Mouse (Mus musculus) lung, embryonic 14.5 days (tissue): ENCODE measurements around the gene Ints3. TPM values are rescaled to one million over a fixed set of nuclear protein-coding genes. Genes with fewer than 3 reads are reported as not detected.

Source experiments
- ATAC-seq: fragments of 200-750 bp; cut with Nextera tagmentation; 2 replicates; pipeline ENCODE4 v1.8.0; 2017; ENCODE audit warnings: mild to moderate bottlenecking, moderate TSS enrichment, moderate library complexity; ENCODE audit not compliant: insufficient read depth
- DNase-seq: peaks from one replicate; pipeline ENCODE4 v3.0.0-alpha.2; 2015
- H3K27ac ChIP-seq: fragments of 300-500 bp; sonication (generic); 2 replicates; pipeline ENCODE4 v1.5.1; 2014; ENCODE audit warnings: low read depth, mild to moderate bottlenecking, moderate library complexity
- H3K27me3 ChIP-seq: fragments of 300-500 bp; sonication (generic); 2 replicates; pipeline ENCODE4 v1.6.1; 2014; ENCODE audit warnings: low read length, control low read depth; ENCODE audit not compliant: insufficient read depth
- H3K36me3 ChIP-seq: fragments of 300-500 bp; sonication (generic); 2 replicates; pipeline ENCODE4 v1.6.1; 2014; ENCODE audit warnings: control low read depth; ENCODE audit not compliant: insufficient read depth
- H3K4me1 ChIP-seq: fragments of 300-500 bp; sonication (generic); 2 replicates; pipeline ENCODE4 v1.6.1; 2014; ENCODE audit warnings: antibody characterized with exemption, control low read depth; ENCODE audit not compliant: insufficient read depth
- H3K4me2 ChIP-seq: fragments of 300-500 bp; sonication (generic); 2 replicates; pipeline ENCODE4 v1.6.1; 2014; ENCODE audit warnings: mild to moderate bottlenecking
- H3K4me3 ChIP-seq: fragments of 300-500 bp; sonication (generic); 2 replicates; pipeline ENCODE4 v1.5.1; 2014; ENCODE audit warnings: low read depth, low read length
- H3K9ac ChIP-seq: fragments of 300-500 bp; sonication (generic); 2 replicates; pipeline ENCODE4 v1.6.1; 2014
- H3K9me3 ChIP-seq: fragments of 300-500 bp; sonication (generic); 2 replicates; pipeline ENCODE4 v1.6.1; 2016; ENCODE audit warnings: low read depth, low read length, control low read depth
- CTCF ChIP-seq: IDR thresholded peaks from 2 replicates; pipeline ENCODE4 v1.5.1; 2016; ENCODE audit warnings: antibody characterized with exemption, low read depth
- WGBS: fragments of 180-500 bp; shearing (Covaris S2); extraction: QIAGEN DNeasy Blood & Tissue Kit; methylation state at CpG from one replicate; pipeline ENCODE4 v1.1.7; 2014; 5-methylcytosine and 5-hydroxymethylcytosine counted together
- polyA plus RNA-seq: library from polyadenylated mRNA; unstranded; fragments of >200 nt; fragmentation: Nextera tagmentation; extraction: Ambion mirVana; gene quantifications from 2 replicates; pipeline ENCODE4 v1.2.1, GENCODE M21; 2014

The Ints3 gene
- polyA plus RNA-seq, 1 experiment from 2014 or later, result 40.5 TPM

GRCm38 (mm10) chr3:90387483-90387882, 45.9 kb downstream of the Ints3 start:
- H3K9ac ChIP-seq, result 0 out of 2 replicates have a peak overlapping the region, but pooled peaks have one; percentile 5
- ATAC-seq, result no peak
- peaks cover 34% of the 10 kb centered on the region for H3K36me3 ChIP-seq
- no peaks in the 10 kb centered on the region for H3K9me3 ChIP-seq
- no peaks in the 10 kb centered on the region for H3K27me3 ChIP-seq
- peak; percentile 79 for DNase-seq
- 32% methylated on average over 11 of the region's 11 CpGs for WGBS
- H3K4me2 ChIP-seq, result peak overlapping the region; percentile 99
- 0 out of 2 replicates have a peak overlapping the region, but pooled peaks have one; percentile 2 for H3K4me3 ChIP-seq
- no peak for TF ChIP-seq CTCF
- H3K27ac ChIP-seq, result no peak overlapping the region
- H3K4me1 ChIP-seq, result peaks cover 17% of the 10 kb centered on the region

DNA sequence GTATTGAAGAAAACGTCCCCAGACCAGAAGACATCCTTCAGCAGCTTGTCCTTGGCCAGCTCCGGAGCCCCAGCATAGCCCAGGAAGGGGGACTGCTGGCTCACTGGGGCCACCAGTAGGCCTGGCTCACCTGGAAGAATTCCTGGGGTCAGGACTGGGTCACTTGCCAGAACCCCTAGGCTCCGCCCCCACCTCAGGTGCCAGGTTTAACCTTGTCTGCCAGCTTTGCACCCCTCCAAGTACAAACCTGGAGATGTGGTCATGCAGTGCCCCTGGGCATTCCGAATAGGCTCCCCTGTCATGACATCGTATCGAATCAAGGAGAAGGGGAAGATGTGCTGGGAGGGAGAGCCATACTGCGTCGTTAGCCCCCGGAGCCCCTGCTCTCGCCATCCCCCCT, 46.6 kb downstream of the Ints3 start:
- 86% methylated on average over 10 of the region's 10 CpGs for WGBS
- H3K4me3 ChIP-seq, result no peak overlapping the region
- no peak for DNase-seq

DNA sequence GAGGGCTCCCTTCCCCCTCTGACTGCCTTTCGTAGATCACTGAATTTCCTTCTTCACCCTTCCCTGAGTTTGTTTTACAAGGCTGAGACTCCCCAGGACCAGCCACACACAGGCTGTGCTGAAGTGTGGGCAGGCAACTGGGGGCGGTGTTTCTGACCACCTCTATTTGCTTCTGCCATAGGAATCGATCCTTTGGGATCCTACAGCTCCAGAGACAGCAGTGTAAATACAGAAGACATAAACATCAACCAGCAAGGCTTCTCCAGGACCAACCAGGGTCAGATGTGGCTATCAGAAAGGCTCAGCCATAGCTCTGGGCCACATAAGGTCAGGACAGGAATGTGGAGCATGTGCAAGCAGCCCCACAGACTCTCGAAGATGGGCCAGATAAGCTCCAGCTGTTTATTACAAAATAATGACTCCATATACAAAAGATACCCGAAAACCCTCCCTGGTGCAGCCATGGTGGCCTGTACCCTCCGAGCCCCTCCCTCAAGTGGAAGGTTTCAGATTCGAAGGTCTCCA, 48.5 kb downstream of the Ints3 start:
- H3K4me1 ChIP-seq, result peaks cover 10% of the 10 kb centered on the region
- H3K9me3 ChIP-seq, result no peaks in the 10 kb centered on the region
- TF ChIP-seq CTCF, result no peak
- H3K4me2 ChIP-seq, result no peak overlapping the region
- 22% methylated on average over 7 of the region's 7 CpGs for WGBS
- H3K27ac ChIP-seq, result no peak overlapping the region
- H3K4me3 ChIP-seq, result no peak overlapping the region
- H3K9ac ChIP-seq, result no peak overlapping the region
- H3K36me3 ChIP-seq, result peaks cover 21% of the 10 kb centered on the region; the same call in 1 of the 2 replicates
- no peaks in the 10 kb centered on the region for H3K27me3 ChIP-seq
- ATAC-seq (no peak), DNase-seq (no peak)

More for the DNA sequence above, 46.6 kb downstream of the Ints3 start:
- ATAC-seq, result no peak
- Histone ChIP-seq H3K27ac (no peak overlapping the region), H3K4me2 (no peak overlapping the region), H3K27me3 (no peaks in the 10 kb centered on the region), H3K9ac (no peak overlapping the region), H3K36me3 (peaks cover 28% of the 10 kb centered on the region), H3K9me3 (no peaks in the 10 kb centered on the region), H3K4me1 (peaks cover 17% of the 10 kb centered on the region)
- TF ChIP-seq CTCF, result no peak

DNA sequence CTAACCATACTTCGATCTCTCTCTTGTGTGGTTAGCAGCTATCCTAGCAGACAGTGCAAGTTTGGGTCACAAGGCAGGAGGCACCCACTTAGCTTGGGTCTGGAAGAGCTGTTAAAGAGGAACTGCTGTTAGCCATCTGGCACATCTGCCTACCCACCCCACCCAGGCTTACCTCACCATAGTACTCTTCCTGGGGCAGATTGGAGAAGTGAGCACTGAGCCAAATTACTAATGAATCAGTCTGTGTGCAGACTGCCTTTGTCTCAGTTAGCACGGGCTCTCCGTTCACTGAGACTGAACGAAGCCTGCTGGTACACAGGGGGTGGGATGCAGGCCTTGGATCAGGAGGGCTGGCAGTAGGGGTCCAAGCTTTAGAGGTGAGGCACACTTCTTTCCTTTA, 49.7 kb downstream of the Ints3 start:
- Histone ChIP-seq H3K4me3 (no peak overlapping the region), H3K27me3 (no peaks in the 10 kb centered on the region), H3K27ac (no peak overlapping the region), H3K36me3 (peaks cover 21% of the 10 kb centered on the region; the same call in 1 of the 2 replicates), H3K9ac (no peak overlapping the region), H3K4me2 (no peak overlapping the region), H3K4me1 (peaks cover 9% of the 10 kb centered on the region), H3K9me3 (no peaks in the 10 kb centered on the region)
- 93% methylated on average over 4 of the region's 4 CpGs for WGBS
- no peak for TF ChIP-seq CTCF
- DNase-seq, result no peak
- no peak for ATAC-seq

DNA sequence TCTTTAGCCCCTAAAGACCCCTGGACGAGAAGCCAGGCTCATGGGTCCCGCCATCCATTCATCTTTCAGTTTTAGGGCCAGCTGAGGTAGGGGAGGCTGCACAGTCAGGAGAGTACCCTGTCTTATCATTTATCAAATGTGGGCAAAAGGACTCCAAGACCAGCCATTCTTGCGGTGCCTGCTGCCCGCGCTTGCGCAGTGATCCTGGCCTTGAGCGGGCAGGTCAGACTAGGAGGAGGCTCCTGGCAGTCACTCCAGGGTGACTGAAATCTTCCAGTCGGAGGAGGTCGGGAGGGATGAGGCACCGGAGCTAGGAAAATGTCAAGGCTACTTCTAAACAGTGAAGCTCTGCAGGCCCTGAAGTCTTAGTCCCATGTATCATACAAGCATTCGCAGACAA, 51.7 kb downstream of the Ints3 start:
- DNase-seq (no peak), ATAC-seq (no peak)
- Histone ChIP-seq H3K4me2 (no peak overlapping the region), H3K27ac (no peak overlapping the region), H3K27me3 (no peaks in the 10 kb centered on the region), H3K9me3 (no peaks in the 10 kb centered on the region), H3K4me1 (no peaks in the 10 kb centered on the region), H3K4me3 (no peak overlapping the region), H3K9ac (no peak overlapping the region), H3K36me3 (peaks cover 15% of the 10 kb centered on the region; the same call in 1 of the 2 replicates)
- no peak for TF ChIP-seq CTCF
- WGBS, result 58% methylated on average over 11 of the region's 11 CpGs

DNA sequence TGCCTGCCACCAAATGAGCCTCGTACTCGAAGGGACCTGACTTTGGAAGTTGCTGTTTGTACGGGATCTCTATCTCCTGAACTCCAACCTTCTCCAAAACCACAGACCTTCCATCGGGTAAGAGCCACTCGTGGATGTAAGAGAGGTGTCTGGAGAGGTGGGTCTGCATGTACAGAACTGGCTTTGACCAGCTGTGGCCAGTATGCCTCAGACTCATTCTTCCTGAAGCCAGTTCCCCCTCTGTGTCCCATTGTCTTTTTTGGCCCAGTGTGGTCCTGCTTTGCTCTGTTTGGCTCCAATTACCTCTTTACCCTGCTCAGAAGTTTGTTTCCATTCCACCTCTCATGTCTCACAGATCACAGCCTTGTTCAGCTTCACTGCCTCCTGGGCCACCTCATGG, 54.9 kb downstream of the Ints3 start:
- H3K27me3 ChIP-seq, result no peaks in the 10 kb centered on the region
- H3K9ac ChIP-seq, result no peak overlapping the region
- ATAC-seq, result no peak
- 65% methylated on average over 5 of the region's 5 CpGs for WGBS
- no peak for DNase-seq
- H3K9me3 ChIP-seq, result no peaks in the 10 kb centered on the region
- H3K4me3 ChIP-seq, result no peak overlapping the region
- no peak overlapping the region for H3K4me2 ChIP-seq
- H3K27ac ChIP-seq, result no peak overlapping the region
- H3K36me3 ChIP-seq, result no peaks in the 10 kb centered on the region
- H3K4me1 ChIP-seq, result no peaks in the 10 kb centered on the region
- TF ChIP-seq CTCF, result no peak

DNA sequence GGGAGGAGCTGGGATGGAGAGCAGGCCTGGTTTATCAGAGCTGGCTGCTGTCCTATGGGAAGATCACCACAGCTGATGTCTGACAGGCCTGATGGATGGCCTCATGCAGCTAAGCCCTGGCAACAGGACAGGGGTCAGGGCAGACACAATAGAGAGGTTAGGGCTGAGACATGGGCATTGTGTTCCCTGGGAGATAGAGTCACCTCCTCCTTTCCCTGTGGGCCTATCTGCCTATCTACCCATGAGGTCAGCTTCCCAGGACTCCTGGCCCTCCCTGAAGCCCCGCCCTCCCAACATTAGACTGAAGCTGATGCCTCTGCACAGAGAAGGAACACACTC, 57.2 kb downstream of the Ints3 start:
- Histone ChIP-seq H3K27ac (no peak overlapping the region), H3K27me3 (no peaks in the 10 kb centered on the region), H3K4me1 (no peaks in the 10 kb centered on the region), H3K9ac (no peak overlapping the region), H3K4me3 (no peak overlapping the region), H3K4me2 (no peak overlapping the region), H3K9me3 (no peaks in the 10 kb centered on the region), H3K36me3 (no peaks in the 10 kb centered on the region)
- 67% methylated on average over 1 of the region's 1 CpGs for WGBS
- DNase-seq (no peak), ATAC-seq (no peak)
- no peak for TF ChIP-seq CTCF
